Mouse (Mus musculus) adrenal gland, postnatal 25 days (tissue): ENCODE measurements at regions not wholly inside any gene's neighbourhood (a gene's known extent, or its start where the extent isn't known, plus 50 kb on each side); places are given as distances from the start of the nearest gene placed in this dataset.

ENCODE experiments used
- DNase-seq: peaks from one replicate; pipeline ENCODE4 v3.0.0; 2021; ENCODE audit warnings: mixed read lengths

GRCm38 (mm10) chr16:87225595-87225994 is 128.4 kb upstream of the N6amt1 start:
- DNase-seq: no peak

GRCm38 (mm10) chr16:87225085-87225484 is 128.9 kb upstream of the N6amt1 start:
- DNase-seq: no peak

GRCm38 (mm10) chr16:87224024-87224423 is 130.0 kb upstream of the N6amt1 start:
- DNase-seq: no peak

GRCm38 (mm10) chr16:87220611-87221010 is 133.4 kb upstream of the N6amt1 start:
- DNase-seq: no peak

- DNase-seq: no peak
These were observed 133.8 kb upstream of the N6amt1 start for GRCm38 (mm10) chr16:87220201-87220600.

- no peak for DNase-seq
These were observed 146.1 kb upstream of the N6amt1 start for GRCm38 (mm10) chr16:87207875-87208274.

- no peak for DNase-seq
These were observed 163.5 kb upstream of the N6amt1 start for GRCm38 (mm10) chr16:87190471-87190870.

- no peak for DNase-seq
These were observed 165.2 kb upstream of the N6amt1 start for GRCm38 (mm10) chr16:87188737-87189136.

- no peak for DNase-seq
These were observed 181.6 kb upstream of the N6amt1 start for GRCm38 (mm10) chr16:87172395-87172794.

GRCm38 (mm10) chr16:87139301-87139700 is 214.7 kb upstream of the N6amt1 start:
- no peak for DNase-seq

- no peak for DNase-seq
These were observed 217.5 kb upstream of the N6amt1 start for GRCm38 (mm10) chr16:87136503-87136902.

GRCm38 (mm10) chr16:87134452-87134851 is 219.5 kb upstream of the N6amt1 start:
- no peak for DNase-seq

GRCm38 (mm10) chr16:87133874-87134273 is 220.1 kb upstream of the N6amt1 start:
- DNase-seq: no peak

- DNase-seq: no peak
These were observed 221.9 kb upstream of the N6amt1 start for GRCm38 (mm10) chr16:87132082-87132481.

- no peak for DNase-seq
These were observed 223.0 kb upstream of the N6amt1 start for GRCm38 (mm10) chr16:87130733-87131640.

GRCm38 (mm10) chr16:87129021-87129420 is 225.0 kb upstream of the N6amt1 start:
- DNase-seq: no peak

- peak; percentile 3 for DNase-seq
These were observed 225.8 kb upstream of the N6amt1 start for GRCm38 (mm10) chr16:87128230-87128629.

- no peak for DNase-seq
These were observed 229.5 kb upstream of the N6amt1 start for GRCm38 (mm10) chr16:87124519-87124918.

GRCm38 (mm10) chr16:87103599-87103998 is 250.4 kb upstream of the N6amt1 start:
- no peak for DNase-seq

GRCm38 (mm10) chr16:87102057-87102456 is 251.9 kb upstream of the N6amt1 start:
- DNase-seq: no peak

GRCm38 (mm10) chr16:87092011-87092410 is 262.0 kb upstream of the N6amt1 start:
- no peak for DNase-seq

GRCm38 (mm10) chr16:87089322-87089721 is 264.7 kb upstream of the N6amt1 start:
- no peak for DNase-seq

- DNase-seq: no peak
These were observed 270.5 kb upstream of the N6amt1 start for GRCm38 (mm10) chr16:87083505-87083904.

- no peak for DNase-seq
These were observed 276.6 kb upstream of the N6amt1 start for GRCm38 (mm10) chr16:87077385-87077784.
